Mouse (Mus musculus): ENCODE data around the gene Rhox11.
"Not testable (repeated sequence)": the region's sequence is repeated elsewhere in the genome, so short reads cannot be mapped to it uniquely, and the experiment has no call there.

The Rhox11 gene

DNA sequence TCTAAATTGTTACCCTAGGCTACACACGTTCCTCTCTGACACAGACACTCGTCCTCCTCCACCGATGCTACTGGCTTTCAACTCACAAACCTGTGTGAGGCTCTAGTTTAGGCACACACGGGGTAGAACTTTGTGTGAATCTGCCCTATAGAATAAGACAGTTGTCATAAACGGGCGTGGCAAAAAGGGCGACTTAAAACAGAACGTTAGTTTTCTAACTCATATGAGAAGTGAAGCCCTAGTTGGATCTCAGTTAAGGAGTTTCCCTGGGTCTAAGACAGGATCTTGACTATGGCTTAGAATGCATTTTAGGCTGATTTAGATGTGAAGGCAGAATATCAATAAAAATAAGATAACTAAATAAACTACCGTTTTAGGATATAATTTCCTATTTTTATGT is at the start of gene Rhox11:
Rhox11 (minus strand) TSS at position 101 of the 400 bp plus-strand sequence.
- no peak for DNase-seq (ENCODE audit: low spot score)

DNA sequence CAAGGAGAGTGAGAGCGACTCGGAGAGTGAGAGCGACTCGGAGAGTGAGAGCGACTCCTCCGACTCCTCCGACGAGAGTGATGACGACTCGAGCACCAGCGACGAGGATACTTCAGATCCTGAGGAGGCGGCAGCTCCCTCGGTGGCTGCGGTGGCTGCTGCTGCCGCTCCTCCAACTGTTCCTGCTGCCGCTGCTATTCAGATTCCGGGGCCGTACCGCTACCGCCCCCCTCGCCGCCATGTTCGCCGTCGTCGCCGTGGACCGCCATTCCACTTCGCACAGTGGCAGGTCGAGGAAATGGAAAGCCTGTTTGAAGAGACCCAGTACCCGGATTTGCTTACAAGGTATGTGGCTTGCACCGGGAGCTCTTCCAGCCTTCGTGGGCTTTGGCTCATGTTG is 36.5 kb upstream of the Rhox11 start:
- no peak for DNase-seq (ENCODE audit: low spot score)

DNA sequence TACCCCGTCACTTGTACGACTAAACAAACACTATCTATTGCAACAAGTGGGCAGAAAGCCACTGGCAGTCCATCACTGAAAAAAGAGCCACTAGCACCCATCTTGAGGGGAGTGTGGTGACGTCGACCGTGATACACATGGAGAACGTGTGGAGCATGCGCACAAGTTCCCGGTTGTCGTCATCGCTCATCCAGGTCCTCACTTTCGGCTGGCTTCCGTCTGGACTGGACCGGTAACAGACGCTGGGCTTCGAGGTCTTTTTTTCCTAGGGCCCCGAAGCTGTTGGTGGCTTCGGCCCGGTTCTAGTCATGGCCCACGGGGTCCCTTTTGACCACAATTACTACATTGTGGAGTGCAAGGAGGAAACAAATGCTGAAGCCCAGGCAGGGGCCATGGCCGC is 36.0 kb upstream of the Rhox11 start, which contains the start of gene Rhox13:
Rhox13 (plus strand) TSS at position 238 of the 400 bp plus-strand sequence.
- no peak for DNase-seq (ENCODE audit: low spot score)

DNA sequence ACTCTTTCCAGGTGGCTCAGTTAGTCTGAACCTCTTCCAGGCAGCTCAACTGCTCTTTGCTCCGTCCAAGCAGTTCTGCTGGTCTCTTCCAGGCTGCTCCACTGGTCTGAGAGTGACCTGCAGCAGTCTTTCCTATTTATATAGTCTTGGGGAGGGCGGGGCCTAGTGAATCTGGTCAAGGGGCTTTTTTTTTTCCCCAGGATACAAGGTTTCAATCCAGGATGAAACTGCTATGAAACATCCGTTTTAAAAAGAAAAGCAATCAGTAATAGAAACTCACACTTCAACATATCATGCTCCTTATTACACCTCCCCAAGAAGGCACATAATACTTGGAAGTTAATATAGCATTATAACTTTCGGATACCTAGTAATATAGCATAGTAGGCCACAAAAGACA is 25.9 kb upstream of the Rhox11 start, which contains the start of gene Rhox12:
Rhox12 (minus strand) TSS at position 101 of the 400 bp plus-strand sequence.
- DNase-seq (ENCODE audit: low spot score) = no peak

DNA sequence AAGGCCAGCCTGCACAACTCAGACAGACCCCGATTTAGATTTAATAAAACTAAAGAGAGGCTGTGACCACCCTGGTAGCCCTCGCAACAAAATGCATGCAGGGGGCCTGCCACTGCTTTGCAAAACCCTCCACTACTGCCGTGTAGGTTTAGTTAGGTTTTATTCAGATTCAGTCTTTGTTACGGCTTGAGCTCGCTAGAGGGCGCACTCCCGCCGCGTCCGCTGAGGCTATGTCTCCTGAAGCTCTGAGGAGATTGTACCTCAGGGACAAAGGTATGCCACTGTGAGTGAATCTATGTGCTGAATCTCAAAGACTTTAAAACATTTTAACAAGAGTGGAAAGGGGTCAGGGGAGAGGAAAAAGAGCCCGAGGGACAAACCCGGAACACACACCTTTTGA is 715 bp downstream of the Rhox11 start:
- peak; percentile 18 for DNase-seq (ENCODE audit: low spot score)

GRCm38 (mm10) chrX:38066175-38066574 is 18.8 kb downstream of the Rhox11 start, which contains the start of gene Rhox10:
TSS of gene Rhox10 (plus strand) at chrX:38066475.
- no peak for DNase-seq (ENCODE audit: low spot score)

DNA sequence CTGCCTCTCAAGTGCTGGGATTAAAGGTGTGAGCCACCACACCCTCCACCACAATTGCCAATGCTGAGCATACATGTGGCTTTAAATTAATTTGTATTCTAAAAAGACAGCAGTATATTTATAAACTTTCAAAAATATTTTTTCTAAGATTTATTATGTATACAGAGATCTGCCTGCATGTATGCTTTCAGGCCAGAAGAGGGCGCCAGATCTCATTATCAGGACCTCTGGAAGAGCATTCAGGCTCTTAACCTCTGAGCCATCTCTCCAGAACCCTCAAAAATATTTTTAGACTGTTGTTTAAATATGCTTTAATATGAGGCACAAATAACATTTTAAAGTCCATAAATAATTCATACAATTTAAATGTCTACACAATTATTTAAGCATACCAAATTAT is 23.4 kb downstream of the Rhox11 start:
- no peak for DNase-seq (ENCODE audit: low spot score)

DNA sequence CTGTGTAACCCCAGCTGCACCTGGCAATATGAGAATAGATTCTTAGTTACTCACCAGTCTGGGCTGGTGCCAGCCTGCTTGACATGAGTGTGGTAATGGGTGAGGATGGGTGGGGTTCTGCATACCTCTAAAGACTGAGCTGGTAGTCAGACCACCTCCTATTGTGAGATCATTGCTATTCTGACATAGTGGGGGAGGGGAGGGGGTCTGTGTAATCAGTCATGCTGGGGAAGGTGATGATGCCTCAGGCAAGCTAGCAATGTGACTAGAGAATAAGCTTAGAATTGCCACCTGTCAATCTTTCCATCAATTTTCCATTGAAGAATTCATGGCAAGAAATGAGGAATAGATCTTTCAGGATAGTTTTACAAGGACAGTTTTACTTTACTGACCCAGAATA is 41.9 kb downstream of the Rhox11 start, which contains the start of gene Btg1-ps2:
Btg1-ps2 (minus strand) TSS at position 101 of the 400 bp plus-strand sequence.
- DNase-seq (ENCODE audit: low spot score) = not testable (repeated sequence)

GRCm38 (mm10) chrX:38039666-38040065 is 45.3 kb downstream of the Rhox11 start:
- no peak for DNase-seq (ENCODE audit: low spot score)

DNA sequence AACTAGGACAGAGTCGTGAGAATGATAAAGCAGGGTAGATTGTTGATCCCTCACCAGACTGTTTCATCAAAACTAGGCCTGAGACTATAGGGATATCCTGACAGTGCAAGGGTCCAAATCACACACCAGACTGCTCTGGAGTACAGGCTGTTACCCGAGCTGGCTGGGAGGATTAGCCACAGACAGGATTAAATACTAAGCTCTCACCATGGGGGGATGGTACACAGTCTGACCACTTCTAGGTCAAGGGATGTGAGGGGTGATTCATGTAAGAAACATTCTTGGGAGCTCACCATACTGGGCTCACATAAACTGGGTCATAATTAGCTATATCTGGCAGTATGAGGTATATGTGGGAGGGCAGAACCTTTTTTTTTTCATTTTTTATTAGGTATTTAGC is 51.1 kb downstream of the Rhox11 start:
- no peak for DNase-seq (ENCODE audit: low spot score)

All from layer of hippocampus, adult 11-12 months (tissue).